Mouse (Mus musculus): ENCODE results near the gene Lrp11.

- no peak for TF ChIP-seq CTCF (IDR thresholded peaks at IDR 0.05; ENCODE audit: low read depth)
- TF ChIP-seq EP300 (IDR thresholded peaks at IDR 0.05; ENCODE audit: low read depth): no peak
Measured at GRCm38 (mm10) chr10:7611647-7612046, 22.0 kb downstream of the Lrp11 start.

Data from liver, embryonic 14.5 days (tissue).